Mouse (Mus musculus) liver, adult 2 months (tissue): Measurements from ENCODE around the gene Arfgap2.
A peak's percentile ranks its signal among the peaks of the same experiment; 100 is the strongest.

Experiments used
- CTCF ChIP-seq: fragments of 200-500 bp; IDR thresholded peaks from 2 replicates; pipeline ENCODE4 v1.5.1; 2011; ENCODE audit warnings: low read depth, low read length, control low read depth
- POLR2A ChIP-seq: fragments of 200-500 bp; IDR thresholded peaks from 2 replicates; pipeline ENCODE4 v1.6.1; 2011; ENCODE audit warnings: low read length, control low read depth; ENCODE audit not compliant: insufficient read depth; ENCODE audit errors: extremely low read depth

DNA sequence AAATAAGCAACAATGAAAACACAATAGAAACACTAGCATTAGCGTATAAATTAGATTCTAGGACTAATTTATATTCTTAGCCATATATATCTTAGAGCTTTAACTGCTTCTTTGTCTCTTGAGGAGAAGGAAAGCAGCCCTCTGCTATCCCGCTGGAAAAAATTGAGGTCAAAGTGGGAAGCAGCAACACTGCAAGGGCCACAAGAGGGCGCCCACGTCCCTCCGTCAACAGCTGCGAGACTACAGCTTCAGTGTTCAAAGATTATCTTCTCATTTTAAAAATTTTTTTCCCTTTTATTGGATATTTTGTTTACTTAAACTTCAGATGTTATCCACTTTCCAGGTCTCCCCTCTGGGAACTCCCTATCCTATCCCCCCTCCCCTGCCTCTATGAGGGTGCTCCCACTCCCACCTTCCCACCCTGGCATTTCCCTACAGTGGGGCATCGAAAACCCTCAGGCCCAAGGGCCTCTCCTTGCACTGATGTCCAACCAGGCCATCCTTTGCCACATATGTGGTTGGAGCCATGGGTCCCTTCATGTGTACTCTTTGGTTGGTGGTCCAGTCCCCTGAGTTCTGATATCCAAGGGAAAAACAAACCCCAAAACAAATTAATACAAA is 21.2 kb downstream of the Arfgap2 start:
- no peak for TF ChIP-seq POLR2A
- peak; percentile 96 for TF ChIP-seq CTCF
